Mouse (Mus musculus) megakaryocyte, embryonic 14.5 days (primary cell): ENCODE measurements around the gene Tmem30a.

Experiments
- FLI1 ChIP-seq: IDR thresholded peaks from 2 replicates; pipeline ENCODE4 v1.6.1; 2012; ENCODE audit warnings: low read length, inconsistent platforms, mixed read lengths
- GATA1 ChIP-seq: IDR thresholded peaks from 3 replicates; pipeline ENCODE4 v1.6.1; 2012; ENCODE audit warnings: mixed read lengths, low read length, inconsistent platforms, borderline replicate concordance

- no peak for TF ChIP-seq GATA1
- TF ChIP-seq FLI1: no peak
Measured at GRCm38 (mm10) chr9:79785794-79786085, 7.6 kb downstream of the Tmem30a start.
